Mouse (Mus musculus): ENCODE data around the gene Cldn34a.
"Not testable (repeated sequence)": the region's sequence is repeated elsewhere in the genome, so short reads cannot be mapped to it uniquely, and the experiment has no call there.

The Cldn34a gene

DNA sequence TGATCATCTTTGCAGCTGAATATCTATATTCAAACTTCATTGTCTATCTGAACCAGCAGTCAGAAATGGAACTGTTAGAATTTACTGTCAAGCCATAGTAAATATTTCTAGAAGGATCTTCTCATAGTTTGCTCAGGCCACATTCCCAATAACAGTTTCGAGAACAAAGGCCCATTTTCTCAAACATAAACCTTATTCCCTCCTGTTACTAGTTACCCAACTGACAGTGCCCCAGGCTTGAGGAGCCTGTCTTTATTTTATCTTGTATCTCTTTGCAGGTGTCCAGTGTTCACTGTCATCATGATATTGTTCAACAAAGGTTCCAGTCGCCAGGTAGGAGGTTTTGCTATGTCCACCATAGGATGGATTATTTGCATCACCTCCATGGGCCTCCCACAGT is at the start of gene Cldn34a:
TSS of gene Cldn34a (plus strand) at position 301 of the 400 bp plus-strand sequence.
- in situ Hi-C loops (cut with MboI) = no loop called here

DNA sequence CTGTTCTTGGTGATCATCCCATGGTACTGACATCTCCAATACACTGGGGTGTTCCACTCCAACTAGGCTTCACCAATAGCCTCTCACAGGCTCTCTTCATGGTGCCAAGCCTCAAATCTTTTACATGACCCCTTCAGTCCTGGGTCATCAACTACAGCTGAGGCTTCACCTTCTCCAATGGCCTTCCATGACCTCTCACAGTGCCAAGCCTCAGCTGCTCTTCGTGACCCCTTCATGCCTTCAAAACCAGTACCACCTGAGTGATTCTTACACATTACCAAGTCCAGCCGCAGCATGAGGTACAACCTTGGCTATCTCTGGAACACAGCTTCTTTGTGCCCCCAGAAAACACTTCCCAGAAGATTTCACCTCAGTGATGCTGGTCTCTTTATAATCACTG is 44.5 kb upstream of the Cldn34a start:
- in situ Hi-C loops (cut with MboI) = not testable (repeated sequence)

DNA sequence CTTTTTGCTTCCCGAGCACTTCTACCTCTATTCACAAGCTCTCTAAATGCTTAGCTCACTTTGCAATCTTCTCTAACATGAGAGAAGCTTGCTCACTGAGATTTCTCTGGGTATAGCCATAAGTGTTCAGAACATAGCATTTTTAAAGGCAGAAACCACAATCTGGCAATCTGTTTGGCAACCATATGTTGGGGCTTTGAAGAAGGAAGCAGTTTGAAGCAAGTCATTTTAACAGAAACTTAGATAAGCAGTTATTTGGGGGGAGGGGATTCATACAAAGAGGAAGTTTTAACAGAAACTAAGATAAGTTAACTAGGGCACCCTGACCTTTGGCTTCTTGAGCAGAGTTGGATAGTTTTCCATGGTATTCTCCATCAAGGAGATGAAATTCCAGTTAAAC is 17.4 kb upstream of the Cldn34a start:
- in situ Hi-C loops (cut with MboI) = no loop called here

DNA sequence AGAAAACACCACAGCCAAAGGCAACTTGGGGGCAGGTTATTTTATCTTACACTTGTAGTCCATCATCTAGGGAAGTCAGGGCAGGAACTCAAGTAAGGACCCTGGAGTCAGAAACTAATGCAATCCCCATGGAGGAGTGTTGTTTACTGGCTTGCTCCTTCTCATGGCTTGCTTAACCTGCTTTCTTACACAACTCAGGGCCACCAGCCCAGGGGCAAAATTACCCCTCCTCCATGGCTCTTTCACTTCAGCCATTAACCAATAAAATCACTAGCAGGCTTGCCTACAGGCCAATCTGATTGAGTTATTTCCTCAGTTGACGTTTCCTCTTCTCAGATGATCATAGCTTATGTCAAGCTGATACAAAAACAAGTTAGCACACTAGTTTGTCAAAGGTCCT is 15.0 kb upstream of the Cldn34a start:
- in situ Hi-C loops (cut with MboI) = no loop called here

DNA sequence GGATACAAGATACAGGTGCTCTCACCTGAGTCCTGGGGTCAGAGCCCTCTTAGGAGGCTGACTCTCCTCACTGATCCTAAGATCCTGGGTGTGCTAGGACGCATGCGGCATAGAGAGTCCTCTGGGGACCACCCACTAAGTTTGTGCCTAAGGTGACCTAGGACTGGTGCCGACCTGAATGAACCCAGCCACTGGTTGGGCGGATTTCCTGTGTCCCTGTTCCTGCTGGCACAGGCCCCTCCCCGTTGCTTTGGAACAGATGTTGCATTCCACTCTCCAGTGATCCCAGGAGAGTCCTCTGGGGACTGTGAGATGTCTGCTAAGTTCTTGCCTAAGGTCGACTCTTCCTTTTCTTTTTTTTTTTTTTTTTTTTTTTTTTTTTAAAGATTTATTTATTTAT is 5.7 kb upstream of the Cldn34a start:
- in situ Hi-C loops (cut with MboI) = no loop called here

Measured in mature B cell (primary cell).